Mouse (Mus musculus): Measurements from ENCODE around the gene Lpin1.

Gene Lpin1

GRCm38 (mm10) chr12:16618512-16619274 lies 7.9 kb upstream of the Lpin1 start:
- peak; percentile 96 to 98 for DNase-seq

GRCm38 (mm10) chr12:16615738-16616137 lies 5.0 kb upstream of the Lpin1 start:
- no peak for DNase-seq

GRCm38 (mm10) chr12:16614556-16614955 lies 3.8 kb upstream of the Lpin1 start:
- DNase-seq: no peak

- no peak for DNase-seq
Measured at GRCm38 (mm10) chr12:16605624-16606023, 5.1 kb downstream of the Lpin1 start.

- no peak for DNase-seq
Measured at GRCm38 (mm10) chr12:16602271-16602670, 8.5 kb downstream of the Lpin1 start.

GRCm38 (mm10) chr12:16600374-16600773 lies 10.4 kb downstream of the Lpin1 start:
- no peak for DNase-seq

GRCm38 (mm10) chr12:16599359-16599758 lies 11.4 kb downstream of the Lpin1 start:
- no peak for DNase-seq

GRCm38 (mm10) chr12:16593761-16594160 lies 17.0 kb downstream of the Lpin1 start:
- no peak for DNase-seq

GRCm38 (mm10) chr12:16593014-16593413 lies 17.8 kb downstream of the Lpin1 start:
- no peak for DNase-seq

- no peak for DNase-seq
Measured at GRCm38 (mm10) chr12:16592451-16592850, 18.3 kb downstream of the Lpin1 start.

- peak; percentile 87 to 94 for DNase-seq
Measured at GRCm38 (mm10) chr12:16591453-16592200, 19.1 kb downstream of the Lpin1 start.

GRCm38 (mm10) chr12:16589966-16590365 lies 20.8 kb downstream of the Lpin1 start:
- DNase-seq: peak in 1 of 2 experiments; percentile 22

GRCm38 (mm10) chr12:16589204-16589949 lies 21.4 kb downstream of the Lpin1 start:
- peak; percentile 96 for DNase-seq

GRCm38 (mm10) chr12:16588396-16589042 lies 22.2 kb downstream of the Lpin1 start:
- DNase-seq: peak in 1 of 2 experiments; percentile 35

- DNase-seq: no peak
Measured at GRCm38 (mm10) chr12:16587767-16588166, 23.0 kb downstream of the Lpin1 start.

- peak; percentile 51 to 84 for DNase-seq
Measured at GRCm38 (mm10) chr12:16587111-16587510, 23.7 kb downstream of the Lpin1 start.

- no peak for DNase-seq
Measured at GRCm38 (mm10) chr12:16584964-16585363, 25.8 kb downstream of the Lpin1 start.

GRCm38 (mm10) chr12:16584035-16584682 lies 26.6 kb downstream of the Lpin1 start:
- no peak for DNase-seq

- no peak for DNase-seq
Measured at GRCm38 (mm10) chr12:16583313-16583712, 27.5 kb downstream of the Lpin1 start.

GRCm38 (mm10) chr12:16580306-16580705 lies 30.5 kb downstream of the Lpin1 start:
- no peak for DNase-seq

- DNase-seq: no peak
Measured at GRCm38 (mm10) chr12:16577665-16578233, 33.0 kb downstream of the Lpin1 start.

GRCm38 (mm10) chr12:16571278-16571677 lies 39.5 kb downstream of the Lpin1 start:
- no peak for DNase-seq
